Mouse (Mus musculus) CH12.LX (cell line): ENCODE results near the gene Slc38a10. TPM values are rescaled to one million over a fixed set of nuclear protein-coding genes. Genes with fewer than 3 reads are reported as not detected.

Experiments
- DNase-seq: peaks from one replicate; pipeline ENCODE4 v3.0.0-alpha.2; 2013; ENCODE audit errors: extremely low read depth
- H3K27ac ChIP-seq: 2 replicates; pipeline ENCODE4 v1.5.1; 2012; ENCODE audit warnings: low read depth, mild to moderate bottlenecking, control low read depth, moderate library complexity; ENCODE audit not compliant: insufficient read depth
- H3K27me3 ChIP-seq: replicated peaks from 2 replicates; pipeline ENCODE3; 2012; ENCODE audit warnings: inconsistent platforms
- H3K36me3 ChIP-seq, 2 experiments: replicated peaks in 1 of 2; 2 replicates each; pipeline versions ENCODE3 to v1.6.1; 2012; ENCODE audit warnings: inconsistent platforms in 1 of 2, low read length in 1 of 2, mild to moderate bottlenecking in 1 of 2, mixed read lengths in 1 of 2, moderate library complexity in 1 of 2; ENCODE audit not compliant: control insufficient read depth in 1 of 2, insufficient read depth in 1 of 2
- H3K4me1 ChIP-seq, 2 experiments: 2 replicates each; pipeline ENCODE4 v1.6.1; 2012; ENCODE audit warnings: inconsistent platforms in 1 of 2, moderate library complexity in 1 of 2; ENCODE audit not compliant: insufficient read depth in 2 of 2, control insufficient read depth in 1 of 2
- H3K4me2 ChIP-seq: 2 replicates; pipeline ENCODE4 v1.6.1; 2012; ENCODE audit warnings: low read depth, mild to moderate bottlenecking, control low read depth; ENCODE audit not compliant: poor library complexity, insufficient read depth, severe bottlenecking
- H3K4me3 ChIP-seq, 3 experiments: fragments of 150-350 bp in 1 of 3; sonication (generic) in 1 of 3; replicated peaks in 1 of 3; 2 replicates each; pipeline versions ENCODE3 to v1.5.1; 2011 to 2012; ENCODE audit warnings: low read depth in 2 of 3, low read length in 2 of 3, mild to moderate bottlenecking in 2 of 3, moderate library complexity in 2 of 3, control low read depth in 1 of 3, improper control_type of control experiment in 1 of 3, inconsistent platforms in 1 of 3, mixed read lengths in 1 of 3; ENCODE audit not compliant: poor library complexity in 1 of 3
- H3K79me2 ChIP-seq: replicated peaks from 2 replicates; pipeline ENCODE4 v1.6.1; 2012; ENCODE audit warnings: mild to moderate bottlenecking, moderate library complexity; ENCODE audit not compliant: control insufficient read depth, poor library complexity, insufficient read depth, severe bottlenecking; ENCODE audit errors: extremely low read depth
- H3K9ac ChIP-seq: 2 replicates; pipeline ENCODE4 v1.6.1; 2012; ENCODE audit warnings: low read depth, mild to moderate bottlenecking, control low read depth, moderate library complexity; ENCODE audit not compliant: insufficient read depth
- H3K9me3 ChIP-seq: replicated peaks from 2 replicates; pipeline ENCODE3; 2012; ENCODE audit warnings: low read length, inconsistent platforms, mixed read lengths
- CHD1 ChIP-seq: IDR thresholded peaks from 2 replicates; pipeline ENCODE4 v1.6.1; 2012; ENCODE audit warnings: low read depth, low read length, improper control_type of control experiment, inconsistent platforms
- CHD2 ChIP-seq: IDR thresholded peaks from 2 replicates; pipeline ENCODE4 v1.6.1; 2011; ENCODE audit warnings: low read length, improper control_type of control experiment
- CTCF ChIP-seq, 2 experiments: IDR thresholded peaks in 1 of 2; conservative IDR thresholded peaks in 1 of 2; 2 replicates each; pipeline ENCODE4 v1.5.1; 2011 to 2012; ENCODE audit warnings: low read depth in 2 of 2, low read length in 2 of 2, improper control_type of control experiment in 1 of 2, inconsistent platforms in 1 of 2, mild to moderate bottlenecking in 1 of 2, moderate library complexity in 1 of 2
- ELF1 ChIP-seq: IDR thresholded peaks from 2 replicates; pipeline ENCODE4 v1.6.1; 2014; ENCODE audit warnings: low read depth, mild to moderate bottlenecking, inconsistent platforms, low read length, improper control_type of control experiment
- EP300 ChIP-seq: IDR thresholded peaks from 2 replicates; pipeline ENCODE4 v1.6.1; 2011; ENCODE audit warnings: low read length, improper control_type of control experiment
- GABPA ChIP-seq: IDR thresholded peaks from 2 replicates; pipeline ENCODE4 v1.6.1; 2012; ENCODE audit warnings: low read depth, low read length, improper control_type of control experiment, inconsistent platforms; ENCODE audit not compliant: insufficient replicate concordance
- HCFC1 ChIP-seq: IDR thresholded peaks from 2 replicates; pipeline ENCODE4 v1.6.1; 2012; ENCODE audit warnings: low read depth, mild to moderate bottlenecking, inconsistent platforms, low read length, improper control_type of control experiment
- IRF4 ChIP-seq: IDR thresholded peaks from 2 replicates; pipeline ENCODE4 v1.6.1; 2014; ENCODE audit warnings: low read depth, mild to moderate bottlenecking, inconsistent platforms, low read length, improper control_type of control experiment
- JUN ChIP-seq: IDR thresholded peaks from 2 replicates; pipeline ENCODE4 v1.6.1; 2011; ENCODE audit warnings: low read depth, mild to moderate bottlenecking, low read length, improper control_type of control experiment, moderate library complexity; ENCODE audit not compliant: insufficient read depth
- MAZ ChIP-seq: IDR thresholded peaks from 2 replicates; pipeline ENCODE4 v1.6.1; 2012; ENCODE audit warnings: low read depth, mild to moderate bottlenecking, inconsistent platforms, low read length, improper control_type of control experiment, moderate library complexity
- MYC ChIP-seq: IDR thresholded peaks from 2 replicates; pipeline ENCODE4 v1.6.1; 2011; ENCODE audit warnings: low read depth, mild to moderate bottlenecking, improper control_type of control experiment, low read length
- NRF1 ChIP-seq: IDR thresholded peaks from 2 replicates; pipeline ENCODE4 v1.6.1; 2014; ENCODE audit warnings: low read depth, mild to moderate bottlenecking, inconsistent platforms, low read length, improper control_type of control experiment, moderate library complexity
- POLR2A ChIP-seq: IDR thresholded peaks from 2 replicates; pipeline ENCODE4 v1.6.1; 2011; ENCODE audit warnings: low read depth, mild to moderate bottlenecking, improper control_type of control experiment, low read length
- POLR2AphosphoS2 ChIP-seq: IDR thresholded peaks from 2 replicates; pipeline ENCODE4 v1.6.1; 2011; ENCODE audit warnings: low read depth, low read length, improper control_type of control experiment
- RAD21 ChIP-seq: IDR thresholded peaks from 2 replicates; pipeline ENCODE4 v1.6.1; 2011; ENCODE audit warnings: low read depth, mild to moderate bottlenecking, low read length, improper control_type of control experiment, moderate library complexity
- RCOR1 ChIP-seq: conservative IDR thresholded peaks from 2 replicates; pipeline ENCODE4 v1.6.1; 2012; ENCODE audit warnings: low read depth, mild to moderate bottlenecking, inconsistent platforms, low read length, improper control_type of control experiment
- SMC3 ChIP-seq: IDR thresholded peaks from 2 replicates; pipeline ENCODE4 v1.6.1; 2011; ENCODE audit warnings: low read depth, low read length, improper control_type of control experiment
- USF2 ChIP-seq: conservative IDR thresholded peaks from 2 replicates; pipeline ENCODE4 v1.6.1; 2011; ENCODE audit warnings: low read depth, low read length, improper control_type of control experiment
- ZKSCAN1 ChIP-seq: IDR thresholded peaks from 2 replicates; pipeline ENCODE4 v1.6.1; 2012; ENCODE audit warnings: low read depth, inconsistent platforms, low read length, improper control_type of control experiment, borderline replicate concordance
- ZMIZ1 ChIP-seq: IDR thresholded peaks from 2 replicates; pipeline ENCODE4 v1.6.1; 2012; ENCODE audit warnings: low read depth, mild to moderate bottlenecking, inconsistent platforms, low read length, improper control_type of control experiment
- ZNF384 ChIP-seq: IDR thresholded peaks from 2 replicates; pipeline ENCODE4 v1.6.1; 2012; ENCODE audit warnings: low read depth, low read length, improper control_type of control experiment, inconsistent platforms
- dilution Hi-C: fragments of 300-500 bp; cut with MboI; formaldehyde crosslinking; loops from 2 replicates; pipeline ENCODE4 v1.14.3; 2020; ENCODE audit warnings: low sequenced_read_pairs; ENCODE audit not compliant: extremely low pct_unique_long_range_greater_than_20kb, extremely low pct_ligation_motif_present
- in situ Hi-C: fragments of 300-500 bp; cut with MboI; formaldehyde crosslinking; loops from 3 replicates; pipeline ENCODE4 v1.14.3; 2019; ENCODE audit warnings: low sequenced_read_pairs, low pct_ligation_motif_present, low pct_unique_long_range_greater_than_20kb, mixed read lengths
- polyA plus RNA-seq: library from polyadenylated mRNA; unstranded; fragments of >175 nt; gene quantifications from 2 replicates; pipeline ENCODE4 v1.2.1, GENCODE M21; 2012; ENCODE audit warnings: low read depth; ENCODE audit not compliant: insufficient read length
- total RNA-seq, 2 experiments: library from RNA; depleted of rRNA; stranded (reverse); fragments of 300-350 nt in 1 of 2; fragments of >200 nt in 1 of 2; gene quantifications; 2 replicates each; pipeline ENCODE4 v1.2.3; 2012 to 2014

Gene Slc38a10
- total and polyA plus RNA-seq, 3 experiments: 47.1 to 97.6 (median 75.6) TPM

GRCm38 (mm10) chr11:120111033-120111432 is 40.1 kb downstream of the Slc38a10 start (continued):
- TF ChIP-seq IRF4 (peak; percentile 48; the same call in 1 of the 2 replicates), MYC (no peak), MAZ (no peak), RCOR1 (0 out of 2 replicates have a peak, but pooled peaks have one; percentile 32), RAD21 (peak; percentile 96), CHD1 (no peak), ZKSCAN1 (no peak), HCFC1 (no peak), USF2 (no peak), POLR2AphosphoS2 (no peak), ZNF384 (no peak), EP300 (no peak), POLR2A (no peak), CHD2 (0 out of 2 replicates have a peak, but pooled peaks have one; percentile 21), GABPA (no peak), ELF1 (no peak), ZMIZ1 (no peak)

GRCm38 (mm10) chr11:120110554-120110953 is 40.6 kb downstream of the Slc38a10 start:
- Histone ChIP-seq H3K27me3 (no peaks in the 10 kb centered on the region), H3K9ac (no peak overlapping the region), H3K4me1 (peaks cover 0 to 4% of the 10 kb centered on the region in 2 experiments; a peak in 1 of 4 replicates), H3K79me2 (no peaks in the 10 kb centered on the region), H3K36me3 (peaks cover 74 to 98% of the 10 kb centered on the region in 2 experiments), H3K4me3 (no peak overlapping the region), H3K27ac (no peak overlapping the region), H3K4me2 (no peak overlapping the region), H3K9me3 (no peaks in the 10 kb centered on the region)
- in situ Hi-C loops: no loop called here
- dilution Hi-C loops: no loop called here
- DNase-seq: peak; percentile 24
- TF ChIP-seq CHD2 (no peak), JUN (no peak), ELF1 (no peak), POLR2A (no peak), SMC3 (peak; percentile 23), NRF1 (no peak), IRF4 (no peak), MAZ (no peak), CTCF (conservative IDR thresholded peaks at IDR 0.05 in 1 of 2, IDR thresholded peaks at IDR 0.05 in 1 of 2; ENCODE audit: low read depth in 2 of 2, low read length in 2 of 2) (peak in 1 of 2 experiments; percentile 48; a peak in 3 of 4 replicates), MYC (no peak), RAD21 (no peak), POLR2AphosphoS2 (no peak)
